ENCODE assay signal across 3 mouse cellular contexts in the genomic region with DNA sequence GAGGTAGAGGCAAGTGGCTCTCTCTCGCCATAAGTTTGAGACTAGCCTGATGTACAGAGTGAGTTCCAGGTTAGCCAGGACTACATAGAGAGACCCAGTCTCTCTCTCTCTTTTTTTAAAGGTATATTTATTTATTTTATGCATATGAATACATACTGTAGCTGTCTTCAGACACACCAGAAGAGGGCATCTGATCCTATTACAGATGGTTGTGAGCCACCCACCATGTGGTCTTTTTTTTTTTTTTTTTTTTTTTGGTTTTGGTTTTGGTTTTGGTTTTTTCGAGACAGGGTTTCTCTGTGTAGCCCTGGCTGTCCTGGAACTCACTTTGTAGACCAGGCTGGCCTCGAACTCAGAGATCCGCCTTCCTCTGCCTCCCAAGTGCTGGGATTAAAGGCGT. TPM values are rescaled to one million over a fixed set of nuclear protein-coding genes. Genes with fewer than 3 reads are reported as not detected.
DNase-seq lines count a peak whose midpoint lies in the region; TF ChIP-seq lines count a peak whose summit lies in the region.
"Not testable (repeated sequence)": the region's sequence is repeated elsewhere in the genome, so short reads cannot be mapped to it uniquely, and the experiment has no call there.
"Had no signal": no experiment of that assay in that cellular context is flagged by ENCODE, and none has a peak within 500 bp of the region (broad histone marks: within the 10 kb centered on the region; RNA-seq: fewer than 3 reads in every experiment).

No protein-coding gene starts in this region.

- H3K27ac ChIP-seq in CH12.LX (ENCODE audit: insufficient read depth, low read depth); layer of hippocampus, adult 2 months: not testable (repeated sequence)

- not testable (repeated sequence) for H3K9me3 ChIP-seq in CH12.LX (replicated peaks; ENCODE audit: low read length)

- not testable (repeated sequence) for TF ChIP-seq RAD21 in CH12.LX (IDR thresholded peaks at IDR 0.05; ENCODE audit: low read depth, low read length)

- not testable (repeated sequence) for TF ChIP-seq POLR2A in CH12.LX (IDR thresholded peaks at IDR 0.05; ENCODE audit: low read depth, low read length)

- dilution Hi-C loops in CH12.LX (cut with MboI; ENCODE audit: extremely low pct_ligation_motif_present, extremely low pct_unique_long_range_greater_than_20kb, low sequenced_read_pairs) = not testable (repeated sequence)

- not testable (repeated sequence) for DNase-seq in CH12.LX (ENCODE audit: extremely low read depth); layer of hippocampus, adult 2 months (ENCODE audit: low spot score in 2 of 2)

- not testable (repeated sequence) for H3K36me3 ChIP-seq in CH12.LX (replicated peaks in 1 of 2; ENCODE audit: control insufficient read depth in 1 of 2, insufficient read depth in 1 of 2, low read length in 1 of 2)

- H3K4me3 ChIP-seq in CH12.LX (replicated peaks in 1 of 3; ENCODE audit: low read depth in 2 of 3, low read length in 2 of 3, poor library complexity in 1 of 3); layer of hippocampus, adult 2 months: not testable (repeated sequence)

- H3K27me3 ChIP-seq in CH12.LX (replicated peaks) = not testable (repeated sequence)

- H3K79me2 ChIP-seq in CH12.LX (replicated peaks; ENCODE audit: control insufficient read depth, extremely low read depth, insufficient read depth, poor library complexity, severe bottlenecking) = not testable (repeated sequence)

- H3K4me1 ChIP-seq in CH12.LX (ENCODE audit: control insufficient read depth in 1 of 2, insufficient read depth in 2 of 2) = peaks cover 4 to 37% of the 10 kb centered on the region in 2 experiments; a peak in 2 of 4 replicates

- H3K9ac ChIP-seq in CH12.LX (ENCODE audit: insufficient read depth, low read depth) = 0 out of 2 replicates have a peak overlapping the region, but pooled peaks have one; percentile 21

- in situ Hi-C loops in CH12.LX (cut with MboI; ENCODE audit: low pct_ligation_motif_present, low pct_unique_long_range_greater_than_20kb, low sequenced_read_pairs) = loop anchor here (10.0 kb wide), 2 partner anchors 67 to 317 kb away; partner anchors contain the start of gene Gm5134

- TF ChIP-seq EP300 in CH12.LX (IDR thresholded peaks at IDR 0.05; ENCODE audit: low read length) = not testable (repeated sequence)

- peak in 1 of 2 experiments; percentile 25; a peak in 2 of 4 replicates for TF ChIP-seq CTCF in CH12.LX (conservative IDR thresholded peaks at IDR 0.05 in 1 of 2, IDR thresholded peaks at IDR 0.05 in 1 of 2; ENCODE audit: low read depth in 2 of 2, low read length in 2 of 2)
- TF ChIP-seq CTCF in layer of hippocampus, adult 2 months (conservative IDR thresholded peaks at IDR 0.05) = peak; percentile 30

- not testable (repeated sequence) for H3K4me2 ChIP-seq in CH12.LX (ENCODE audit: insufficient read depth, low read depth, poor library complexity, severe bottlenecking)

TF ChIP-seq in CH12.LX, 34 proteins besides CTCF, POLR2A, EP300 and RAD21:
- TF ChIP-seq ETS1 (conservative IDR thresholded peaks at IDR 0.05; ENCODE audit: low read depth, low read length) (peak; percentile 35; the same call in 1 of the 2 replicates), ZNF384 (IDR thresholded peaks at IDR 0.05; ENCODE audit: low read depth, low read length) (peak; percentile 91), IRF4 (IDR thresholded peaks at IDR 0.05; ENCODE audit: low read depth, low read length) (0 out of 2 replicates have a peak, but pooled peaks have one; percentile 23), MYC (IDR thresholded peaks at IDR 0.05; ENCODE audit: low read depth, low read length) (peak; percentile 52; the same call in 1 of the 2 replicates)

RNA-seq across cellular contexts. Expression of gene Derl3, which starts 5.7 kb away (rescaled TPM):
- total RNA-seq in CH12.LX (2012; rRNA removed) (13.1 and 20.4 TPM in 2 replicates), CH12.LX (2014; rRNA removed) (33.9 and 36.6 TPM in 2 replicates)
- 28.9 and 36.2 TPM in 2 replicates for polyA plus RNA-seq in CH12.LX (2012; ENCODE audit: insufficient read length, low read depth)
- total RNA-seq in layer of hippocampus, adult 2 months (2021) = 1 to 10 TPM; 3.2 to 5.0 TPM
- polyA plus RNA-seq: G1E had no signal

RNA-seq across cellular contexts. Expression of gene Mif, which starts 27.5 kb away (rescaled TPM):
- total RNA-seq in CH12.LX (2012; rRNA removed) = 1,561 and 2,151 TPM in 2 replicates
- 1,037 and 1,217 TPM in 2 replicates for total RNA-seq in CH12.LX (2014; rRNA removed)
- polyA plus RNA-seq in CH12.LX (2012; ENCODE audit: insufficient read length, low read depth) = 1,853 and 2,072 TPM in 2 replicates
- total RNA-seq in layer of hippocampus, adult 2 months (2021) = 100 to 1,000 TPM; 439 to 454 TPM

RNA-seq across cellular contexts. Expression of gene Smarcb1, which starts 33.9 kb away (rescaled TPM):
- total RNA-seq in CH12.LX (2012; rRNA removed) = 94.9 and 101 TPM in 2 replicates
- total RNA-seq in CH12.LX (2014; rRNA removed) = 76.2 and 82.3 TPM in 2 replicates
- polyA plus RNA-seq in CH12.LX (2012; ENCODE audit: insufficient read length, low read depth) = 95.6 and 96.0 TPM in 2 replicates
- total RNA-seq in layer of hippocampus, adult 2 months (2021) = 10 to 100 TPM; 83.3 to 83.6 TPM

RNA-seq across cellular contexts. Expression of gene Chchd10, which starts 45.4 kb away (rescaled TPM):
- 243 and 254 TPM in 2 replicates for total RNA-seq in CH12.LX (2012; rRNA removed)
- total RNA-seq in CH12.LX (2014; rRNA removed) = 119 and 147 TPM in 2 replicates
- polyA plus RNA-seq in CH12.LX (2012; ENCODE audit: insufficient read length, low read depth) = 412 and 540 TPM in 2 replicates
- total RNA-seq in layer of hippocampus, adult 2 months (2021) = 100 to 1,000 TPM; 328 to 340 TPM

RNA-seq across cellular contexts. Expression of gene Mmp11, which starts 48.8 kb away (rescaled TPM):
- total RNA-seq in CH12.LX (2012; rRNA removed) = 0.76 and 1.1 TPM in 2 replicates
- total RNA-seq in CH12.LX (2014; rRNA removed) = not detected in 2 replicates
- polyA plus RNA-seq in CH12.LX (2012; ENCODE audit: insufficient read length, low read depth) = 0.56 and 0.99 TPM in 2 replicates
- 1 to 10 TPM; 1.5 to 1.8 TPM for total RNA-seq in layer of hippocampus, adult 2 months (2021)
- polyA plus RNA-seq: G1E had no signal
